ENCODE assay signal across 19 mouse cellular contexts in the genomic region with DNA sequence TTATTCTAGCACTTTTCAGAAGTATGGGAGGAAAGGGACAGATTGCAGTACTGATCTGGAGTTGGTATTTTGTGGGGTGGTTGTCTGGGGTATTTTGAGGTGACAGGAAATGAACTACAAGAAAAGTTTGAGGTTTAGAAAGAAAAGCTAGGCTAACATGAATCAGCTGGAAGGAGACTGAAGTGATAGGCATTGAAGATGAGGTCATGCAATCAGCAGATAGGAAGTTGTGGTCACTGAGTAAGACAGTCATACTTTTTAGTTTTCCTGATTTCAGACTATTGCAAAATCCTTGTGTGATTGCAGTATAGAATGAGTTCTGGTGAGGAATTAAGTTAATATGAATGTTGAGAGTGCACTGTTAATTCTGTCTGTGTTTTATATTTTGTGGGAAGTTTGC.
DNase-seq lines count a peak whose midpoint lies in the region; ATAC-seq and TF ChIP-seq lines count a peak whose summit lies in the region.
"Had no signal": no experiment of that assay in that cellular context is flagged by ENCODE, and none has a peak within 500 bp of the region (broad histone marks: within the 10 kb centered on the region; RNA-seq: fewer than 3 reads in every experiment).

No protein-coding gene starts in this region.

- POLR2A ChIA-PET in Patski (lab: Charles Lee), result no interaction called here

- H3K4me2 ChIP-seq in hindbrain, embryonic 14.5 days (replicated peaks), result no peak overlapping the region
- H3K4me2 ChIP-seq: liver, embryonic 11.5 days; neural tube, embryonic 13.5 days had no signal

- no peak overlapping the region for H3K27ac ChIP-seq in hindbrain, embryonic 14.5 days
- H3K27ac ChIP-seq: layer of hippocampus, adult 2 months; neural tube, embryonic 13.5 days; stomach, postnatal 0 days had no signal

- in situ Hi-C loops in Patski (cut with MboI; ENCODE audit: low pct_unique_long_range_greater_than_20kb), result no loop called here

- peak; percentile 25 for DNase-seq in lung, postnatal 36 days
- no peak for DNase-seq in lung, postnatal 14 days
- DNase-seq in Patski (ENCODE audit: low read depth, low spot score), result peak; percentile 10
- DNase-seq in induced T-regulatory cell, adult 2 months (ENCODE audit: low read depth), result peak; percentile 64
- no peak for DNase-seq in cerebellum, adult 9-10 months
- no peak for DNase-seq in urinary bladder, postnatal 4 days (ENCODE audit: low spot score in 2 of 2)
- no peak for DNase-seq in hindbrain, embryonic 14.5 days (ENCODE audit: low spot score)
- no peak for DNase-seq in embryo, embryonic 11 days
- DNase-seq: cerebellum, adult 11-12 months; heart, adult 11 months; lung, postnatal 10 days; midbrain, embryonic 14.5 days; retina, postnatal 1 day; spleen, adult 18-20 months had no signal

- H3K4me3 ChIP-seq in hindbrain, embryonic 14.5 days (replicated peaks; ENCODE audit: low read length), result no peak overlapping the region
- H3K4me3 ChIP-seq: layer of hippocampus, adult 2 months; neural tube, embryonic 13.5 days had no signal

- no peak overlapping the region for H3K9ac ChIP-seq in hindbrain, embryonic 14.5 days
- H3K9ac ChIP-seq: neural tube, embryonic 13.5 days had no signal

- H3K36me3 ChIP-seq in hindbrain, embryonic 14.5 days (replicated peaks; ENCODE audit: control insufficient read depth, insufficient read depth), result peaks cover 63% of the 10 kb centered on the region

- H3K4me1 ChIP-seq in hindbrain, embryonic 14.5 days (replicated peaks; ENCODE audit: control insufficient read depth, insufficient read depth, low read length), result no peaks in the 10 kb centered on the region
- H3K4me1 ChIP-seq: neural tube, embryonic 13.5 days had no signal

- CTCF ChIA-PET in Patski (lab: Charles Lee), result interaction anchor here (1.2 kb wide), 1 partner anchor 23 kb away, joined by 3 read pairs; no protein-coding TSS in a partner anchor

- H3K27me3 ChIP-seq in Patski, result no peaks in the 10 kb centered on the region
- no peaks in the 10 kb centered on the region for H3K27me3 ChIP-seq in hindbrain, embryonic 14.5 days (ENCODE audit: control insufficient read depth, insufficient read depth, low read length)
- H3K27me3 ChIP-seq: neural tube, embryonic 13.5 days had no signal

- peak; percentile 35 for ATAC-seq in Patski
- no peak for ATAC-seq in hindbrain, embryonic 14.5 days (ENCODE audit: low FRiP score)
- ATAC-seq: hindbrain, embryonic 16.5 days had no signal

- TF ChIP-seq CTCF in Patski (IDR thresholded peaks at IDR 0.05), result no peak

- no peaks in the 10 kb centered on the region for H3K9me3 ChIP-seq in hindbrain, embryonic 14.5 days (ENCODE audit: control insufficient read depth, low read length)
- H3K9me3 ChIP-seq: neural tube, embryonic 13.5 days had no signal

Comparison
In these comparisons a context has a peak if more than half of its experiments do, and no peak if none do; other contexts are left out.
1. DNase-seq: peak in lung, postnatal 36 days (single experiment), Patski (single experiment) and induced T-regulatory cell, adult 2 months (single experiment); none in lung, postnatal 14 days (single experiment), cerebellum, adult 9-10 months (single experiment), urinary bladder, postnatal 4 days (0 of 2), hindbrain, embryonic 14.5 days (single experiment) and embryo, embryonic 11 days (single experiment).